Mouse (Mus musculus): ENCODE measurements around the gene Nkx6-2. TPM values are rescaled to one million over a fixed set of nuclear protein-coding genes. Genes with fewer than 3 reads are reported as not detected.

Nkx6-2 gene
- total RNA-seq, 1 experiment from 2014 or later = not detected

DNA sequence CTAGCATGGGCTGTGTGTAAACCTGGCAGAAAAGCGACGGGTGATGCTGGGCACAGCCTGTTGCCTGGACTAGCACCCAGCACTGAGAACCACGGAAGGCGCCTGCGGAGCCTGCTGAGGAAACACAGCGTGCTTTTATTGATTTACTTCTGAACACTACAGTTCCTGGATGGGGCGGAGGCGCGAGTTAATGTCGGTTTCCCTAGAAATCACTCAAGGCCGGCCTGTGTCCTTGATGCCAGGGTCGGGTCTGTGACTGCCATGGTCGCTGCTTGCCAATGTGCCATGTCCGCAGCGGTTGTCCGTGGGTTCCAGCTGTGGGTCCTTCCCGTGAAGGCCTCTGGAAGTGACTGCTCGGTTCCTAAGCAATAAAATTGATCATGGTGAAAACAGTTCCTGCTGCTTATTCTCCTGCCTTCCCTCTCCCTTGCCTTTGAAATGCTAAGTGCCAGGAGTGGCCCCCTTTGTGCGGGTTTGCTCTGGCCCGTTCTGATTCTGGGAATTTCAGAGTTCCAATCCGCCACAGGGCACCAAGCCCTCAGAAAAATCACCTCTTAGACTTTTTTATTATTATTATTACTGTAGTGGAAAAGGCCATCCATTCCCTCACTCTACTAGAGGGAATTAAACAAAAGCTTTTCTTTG is 3.2 kb downstream of the Nkx6-2 start:
- ATAC-seq (replicated peaks in 1 of 2; ENCODE audit: insufficient read depth in 1 of 2, low FRiP score in 2 of 2, low TSS enrichment in 1 of 2, low read depth in 1 of 2, poor library complexity in 2 of 2, severe bottlenecking in 2 of 2) = no peak

DNA sequence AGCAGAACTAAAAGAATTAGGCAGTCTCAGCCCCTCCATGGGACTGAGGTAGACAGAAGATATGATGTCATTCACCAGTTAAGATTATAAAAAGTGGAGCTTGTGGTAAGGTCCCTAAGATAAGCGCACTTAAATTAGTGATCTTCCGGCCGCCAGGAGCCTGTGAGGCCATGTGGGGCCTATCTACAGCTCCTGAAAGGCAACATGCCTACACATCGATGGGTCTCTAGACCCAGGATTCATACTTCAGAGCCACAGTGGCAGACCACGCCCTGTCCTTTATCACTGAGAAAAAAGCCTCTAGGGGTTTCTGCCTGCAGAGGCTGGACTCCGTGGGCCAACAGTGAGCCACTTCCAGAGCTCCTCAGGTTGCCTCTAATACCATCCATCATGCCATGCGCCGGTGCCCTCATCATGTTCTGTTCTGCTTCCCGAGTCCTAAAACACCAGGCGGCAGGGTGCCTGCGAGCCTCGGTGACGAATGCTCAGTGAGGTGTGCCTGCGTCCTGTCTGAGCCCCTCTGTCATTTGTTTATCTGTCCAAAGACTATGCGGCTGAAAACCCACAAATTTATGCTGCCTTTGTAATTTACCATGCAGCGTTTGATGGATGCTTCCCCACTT is 6.4 kb downstream of the Nkx6-2 start:
- ATAC-seq (replicated peaks in 1 of 2; ENCODE audit: insufficient read depth in 1 of 2, low FRiP score in 2 of 2, low TSS enrichment in 1 of 2, low read depth in 1 of 2, poor library complexity in 2 of 2, severe bottlenecking in 2 of 2) = no peak

DNA sequence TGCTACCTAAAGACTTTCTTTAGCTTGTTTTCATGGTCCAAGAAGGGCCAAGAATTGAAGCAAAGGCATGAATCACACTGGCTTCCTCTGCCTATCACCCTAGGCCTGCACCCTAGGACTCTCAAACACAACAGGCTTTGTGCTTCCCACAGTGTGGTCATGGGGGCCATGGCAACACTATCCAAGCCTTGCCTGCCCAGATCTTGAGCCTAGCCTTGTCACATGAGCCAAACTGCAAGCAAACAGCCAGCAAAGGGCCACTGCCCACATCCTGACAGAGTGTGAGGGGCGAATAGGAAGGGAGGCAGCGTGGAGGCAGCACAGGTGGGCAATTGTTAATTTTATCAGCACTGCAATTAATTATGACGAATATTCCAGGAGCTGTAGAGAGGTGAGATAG is 9.9 kb downstream of the Nkx6-2 start:
- ATAC-seq (replicated peaks in 1 of 2; ENCODE audit: insufficient read depth in 1 of 2, low FRiP score in 2 of 2, low TSS enrichment in 1 of 2, low read depth in 1 of 2, poor library complexity in 2 of 2, severe bottlenecking in 2 of 2) = no peak; a peak in 1 of 4 replicates

DNA sequence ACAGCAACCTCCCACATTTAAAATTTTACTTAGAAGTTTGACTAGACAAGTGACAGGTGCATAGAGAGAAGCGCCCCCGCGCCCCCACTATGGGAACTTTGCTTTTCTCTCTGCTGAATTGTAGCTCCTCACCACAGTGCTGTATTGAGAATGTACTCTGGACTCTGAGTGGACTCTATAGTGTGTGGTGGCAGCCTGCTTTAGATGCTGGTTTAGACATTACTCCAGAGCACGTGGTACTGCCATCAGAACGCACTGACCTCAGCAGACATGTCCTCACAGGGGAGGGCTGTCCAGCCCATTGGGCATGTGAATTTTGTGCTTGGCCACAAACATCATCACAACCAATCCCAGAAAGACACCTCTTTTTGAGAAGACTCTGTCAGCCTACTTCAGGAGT is 11.8 kb downstream of the Nkx6-2 start:
- ATAC-seq (replicated peaks in 1 of 2; ENCODE audit: insufficient read depth in 1 of 2, low FRiP score in 2 of 2, low TSS enrichment in 1 of 2, low read depth in 1 of 2, poor library complexity in 2 of 2, severe bottlenecking in 2 of 2) = no peak

DNA sequence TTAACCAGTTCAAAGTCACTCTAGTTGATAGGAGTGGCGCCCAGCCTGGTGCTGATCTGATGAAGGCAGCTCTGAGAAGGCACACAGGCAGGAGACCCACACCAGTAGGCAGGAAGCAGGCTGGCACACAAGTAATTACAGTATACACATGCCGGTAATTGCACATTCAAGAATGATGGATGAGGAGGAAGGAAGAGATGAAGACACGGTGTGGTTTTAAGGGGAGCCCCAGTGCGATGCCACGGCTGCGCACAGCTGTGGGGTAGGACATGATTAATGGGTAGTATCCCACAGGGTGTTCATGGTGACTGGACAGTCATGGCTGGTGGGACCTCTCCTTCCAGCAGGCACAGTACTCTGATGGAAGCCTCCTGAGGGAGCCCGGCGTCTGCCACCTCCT is 16.1 kb downstream of the Nkx6-2 start:
- ATAC-seq (replicated peaks in 1 of 2; ENCODE audit: insufficient read depth in 1 of 2, low FRiP score in 2 of 2, low TSS enrichment in 1 of 2, low read depth in 1 of 2, poor library complexity in 2 of 2, severe bottlenecking in 2 of 2) = peak; percentile 87 to 88

DNA sequence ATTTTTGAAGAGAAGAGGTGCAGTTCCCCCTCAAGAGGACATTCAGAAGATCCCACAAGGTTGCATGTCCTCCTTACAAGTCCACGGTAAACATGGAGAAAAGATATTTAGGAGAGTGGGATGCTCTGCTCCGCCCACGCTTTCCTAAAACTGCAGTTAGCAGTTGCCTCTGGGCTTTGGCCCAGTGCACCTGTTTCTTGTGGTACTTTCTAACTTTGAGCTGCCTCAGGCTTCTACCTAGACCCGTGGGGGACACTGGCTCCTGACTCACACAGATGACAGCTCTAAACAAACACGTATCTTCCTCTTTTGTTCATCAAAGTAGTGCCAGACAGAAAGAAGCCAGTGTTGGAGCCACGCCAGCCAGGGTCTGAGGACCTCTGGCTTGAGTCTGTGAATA is 16.6 kb downstream of the Nkx6-2 start:
- ATAC-seq (replicated peaks in 1 of 2; ENCODE audit: insufficient read depth in 1 of 2, low FRiP score in 2 of 2, low TSS enrichment in 1 of 2, low read depth in 1 of 2, poor library complexity in 2 of 2, severe bottlenecking in 2 of 2) = peak in 1 of 2 experiments; percentile 27; a peak in 2 of 4 replicates

DNA sequence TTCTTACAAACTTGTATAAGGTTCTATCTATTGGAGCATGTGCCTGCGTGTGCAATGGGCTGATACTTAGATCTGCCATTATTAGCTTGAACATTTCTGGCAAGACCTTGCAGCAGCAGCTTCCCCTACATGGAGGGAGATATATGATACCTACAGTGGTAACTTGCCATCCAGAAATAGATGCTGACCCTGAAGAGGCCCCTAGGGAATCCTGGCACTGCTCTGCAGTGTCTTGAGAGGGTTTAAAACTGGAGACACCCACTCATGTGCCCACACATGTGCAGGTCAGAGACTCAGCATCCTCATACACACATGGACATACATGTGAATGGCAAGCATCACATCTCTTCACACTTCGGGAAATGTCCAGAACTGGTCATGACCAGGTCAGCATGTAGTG is 18.4 kb downstream of the Nkx6-2 start:
- ATAC-seq (replicated peaks in 1 of 2; ENCODE audit: insufficient read depth in 1 of 2, low FRiP score in 2 of 2, low TSS enrichment in 1 of 2, low read depth in 1 of 2, poor library complexity in 2 of 2, severe bottlenecking in 2 of 2) = no peak

DNA sequence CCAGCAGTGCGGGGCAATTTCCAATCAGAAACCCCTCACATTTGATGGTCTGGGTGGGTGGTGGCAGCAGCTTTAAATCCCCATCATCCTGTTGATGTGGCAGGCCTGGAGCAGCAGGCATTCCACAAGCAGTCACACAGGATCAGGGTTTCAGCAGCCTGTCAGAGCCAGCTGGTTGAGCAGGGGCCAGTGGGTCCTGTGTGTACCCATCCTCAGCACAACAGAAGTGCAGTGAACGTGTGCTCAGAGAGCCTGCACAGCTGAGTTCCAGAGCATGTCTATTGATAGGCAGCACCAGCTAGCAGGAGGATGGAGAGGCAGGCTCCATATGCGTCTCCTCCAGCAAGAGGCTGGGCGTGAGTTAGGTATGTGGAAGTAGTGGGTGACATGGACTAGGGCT is 19.2 kb downstream of the Nkx6-2 start:
- ATAC-seq (replicated peaks in 1 of 2; ENCODE audit: insufficient read depth in 1 of 2, low FRiP score in 2 of 2, low TSS enrichment in 1 of 2, low read depth in 1 of 2, poor library complexity in 2 of 2, severe bottlenecking in 2 of 2) = no peak

DNA sequence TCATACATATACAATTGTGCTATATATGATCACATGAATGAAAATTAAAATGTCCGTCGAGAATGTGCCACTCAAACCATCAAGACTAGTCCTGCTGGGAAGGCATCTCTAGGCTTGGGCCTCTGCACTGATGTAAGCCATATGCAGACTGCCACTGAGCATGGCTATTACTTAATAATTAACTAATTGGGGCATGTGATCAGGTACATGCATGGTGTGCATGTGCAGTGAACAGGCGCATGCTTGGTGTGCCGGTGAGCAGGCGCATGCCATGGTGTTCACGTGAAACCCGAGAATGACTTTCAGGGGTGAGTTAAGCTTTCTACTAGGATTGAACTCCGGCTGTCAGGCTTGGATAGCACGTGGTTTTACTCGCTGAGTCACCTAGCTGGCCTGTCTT is 22.9 kb downstream of the Nkx6-2 start:
- no peak for ATAC-seq (replicated peaks in 1 of 2; ENCODE audit: insufficient read depth in 1 of 2, low FRiP score in 2 of 2, low TSS enrichment in 1 of 2, low read depth in 1 of 2, poor library complexity in 2 of 2, severe bottlenecking in 2 of 2)

DNA sequence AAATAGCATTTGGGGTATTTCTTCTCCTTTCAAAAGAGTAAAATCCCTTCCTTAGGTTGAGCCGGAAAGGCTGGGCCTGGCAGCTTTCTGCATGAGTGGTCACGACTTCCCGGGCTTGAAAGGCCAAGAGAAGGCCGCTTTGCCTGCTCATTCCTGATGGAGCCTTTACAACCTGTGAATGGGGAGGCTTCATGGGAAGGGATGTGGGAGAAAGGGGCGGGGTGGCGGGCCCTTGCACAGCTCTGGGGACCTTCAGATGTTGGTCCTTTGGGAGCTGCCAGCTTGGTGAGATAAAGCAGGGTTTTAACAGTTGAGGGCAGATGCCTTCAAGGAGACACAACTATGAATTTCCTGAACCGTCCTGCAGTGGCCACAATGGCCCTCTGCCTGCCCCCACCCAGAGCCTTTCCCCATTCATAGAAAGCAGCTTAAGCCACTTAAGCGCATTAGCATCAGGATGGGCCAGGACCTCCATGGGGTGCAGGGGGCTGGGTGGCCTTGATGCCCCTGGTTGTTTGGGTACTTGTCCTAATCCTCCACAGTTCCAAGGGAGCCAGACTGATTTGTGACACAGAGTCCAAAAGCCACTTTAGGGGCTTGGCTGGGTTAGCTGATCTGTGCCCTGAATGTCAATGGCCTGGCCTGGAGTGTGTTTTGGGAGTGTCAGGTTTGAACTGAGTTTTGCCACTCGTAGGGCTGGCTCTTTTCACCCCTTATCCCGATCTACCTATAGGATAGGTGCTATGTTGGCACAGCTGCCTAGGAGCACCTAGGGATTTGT is 25.7 kb downstream of the Nkx6-2 start:
- ATAC-seq (replicated peaks in 1 of 2; ENCODE audit: insufficient read depth in 1 of 2, low FRiP score in 2 of 2, low TSS enrichment in 1 of 2, low read depth in 1 of 2, poor library complexity in 2 of 2, severe bottlenecking in 2 of 2) = no peak

DNA sequence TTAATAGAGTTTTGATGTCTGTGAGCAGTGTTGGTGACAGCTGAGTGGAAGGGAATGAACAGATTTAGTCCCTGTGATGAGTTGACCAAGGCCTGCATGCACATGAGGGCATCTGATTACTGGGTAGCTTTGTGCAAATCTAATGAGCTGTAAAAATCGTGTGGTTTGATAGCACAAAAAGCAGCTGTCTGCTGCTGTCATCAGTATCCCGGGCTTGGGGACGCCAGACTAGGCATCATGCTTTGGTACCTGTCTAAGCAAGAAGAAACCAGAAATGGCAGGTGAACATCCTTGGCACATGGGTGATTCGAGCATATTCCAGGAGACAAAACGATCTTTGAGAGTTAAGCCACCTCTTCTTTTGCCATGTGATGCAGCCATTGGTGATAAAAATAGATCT is 26.3 kb downstream of the Nkx6-2 start:
- no peak for ATAC-seq (replicated peaks in 1 of 2; ENCODE audit: insufficient read depth in 1 of 2, low FRiP score in 2 of 2, low TSS enrichment in 1 of 2, low read depth in 1 of 2, poor library complexity in 2 of 2, severe bottlenecking in 2 of 2)

DNA sequence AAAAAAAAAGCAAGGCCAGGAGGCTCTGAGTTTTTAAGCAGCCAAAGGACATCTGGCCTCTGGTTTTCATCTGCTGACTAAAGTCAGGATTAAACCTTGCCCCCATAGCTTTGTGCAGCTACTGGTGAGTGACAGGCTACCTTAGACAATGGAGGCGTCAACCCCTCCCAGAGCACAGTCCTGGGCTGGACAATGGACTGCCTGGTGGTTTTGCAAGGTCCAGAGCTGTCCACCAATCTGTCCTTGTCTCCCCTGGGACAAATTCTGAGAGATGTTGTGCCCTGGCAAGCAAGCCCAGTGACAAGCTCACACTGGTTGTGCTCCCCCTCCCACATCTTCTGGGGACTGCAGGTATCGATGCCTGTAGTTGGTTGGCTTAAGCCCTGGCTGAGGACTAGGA is 31.1 kb downstream of the Nkx6-2 start:
- no peak for ATAC-seq (replicated peaks in 1 of 2; ENCODE audit: insufficient read depth in 1 of 2, low FRiP score in 2 of 2, low TSS enrichment in 1 of 2, low read depth in 1 of 2, poor library complexity in 2 of 2, severe bottlenecking in 2 of 2)

DNA sequence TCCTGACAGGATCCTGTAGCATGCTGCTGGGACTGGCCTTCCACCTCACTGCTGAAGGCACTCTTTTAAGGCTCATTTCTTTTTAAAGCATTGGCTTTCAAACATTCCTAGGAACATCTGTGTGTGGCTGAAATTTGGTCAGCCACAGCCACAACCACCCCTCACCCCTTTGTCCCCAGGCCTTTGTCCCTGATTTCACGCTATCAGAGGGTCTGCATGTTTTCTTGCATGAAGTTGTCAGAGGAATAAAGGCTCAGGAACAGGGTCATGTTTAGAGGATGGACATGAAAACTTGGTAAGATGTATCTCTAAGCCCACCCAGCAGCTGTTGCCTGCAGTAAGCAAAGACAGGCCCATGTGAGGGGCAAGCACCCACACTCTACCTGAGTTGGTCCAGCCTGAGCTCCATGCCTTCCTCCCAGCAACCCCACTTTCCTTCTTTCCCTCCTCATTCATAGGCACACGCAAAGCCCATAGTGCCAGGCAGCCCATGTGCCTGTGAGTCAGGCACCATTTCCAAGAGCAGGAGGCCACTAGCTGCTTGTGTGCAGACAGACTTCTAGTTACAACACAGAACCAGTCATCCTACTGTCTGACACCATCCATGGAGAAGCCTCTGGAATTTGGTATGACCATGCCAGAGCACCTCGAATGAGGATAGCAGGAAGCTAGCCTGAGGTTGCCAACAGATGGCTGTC is 32.4 kb downstream of the Nkx6-2 start:
- no peak for ATAC-seq (replicated peaks in 1 of 2; ENCODE audit: insufficient read depth in 1 of 2, low FRiP score in 2 of 2, low TSS enrichment in 1 of 2, low read depth in 1 of 2, poor library complexity in 2 of 2, severe bottlenecking in 2 of 2)

DNA sequence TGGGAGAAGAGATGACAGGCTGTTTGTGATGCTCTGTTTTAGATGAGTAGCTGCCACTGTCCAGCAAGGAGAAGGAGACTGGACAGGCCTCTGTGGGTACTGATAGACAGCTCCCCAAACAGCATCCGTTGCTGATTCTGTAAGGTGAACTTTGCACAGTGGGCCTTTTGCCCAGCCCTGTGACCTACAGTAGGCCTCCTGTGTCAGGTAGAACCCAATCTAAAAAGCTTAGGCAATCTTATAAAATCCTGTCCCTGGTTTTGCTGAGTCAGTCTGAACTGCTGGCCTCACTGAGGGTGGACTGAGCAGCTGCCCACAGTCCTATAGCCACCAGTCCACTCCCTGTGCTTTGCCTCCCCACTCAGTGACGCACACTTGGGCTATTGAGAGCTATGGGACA is 35.3 kb downstream of the Nkx6-2 start:
- no peak for ATAC-seq (replicated peaks in 1 of 2; ENCODE audit: insufficient read depth in 1 of 2, low FRiP score in 2 of 2, low TSS enrichment in 1 of 2, low read depth in 1 of 2, poor library complexity in 2 of 2, severe bottlenecking in 2 of 2)

DNA sequence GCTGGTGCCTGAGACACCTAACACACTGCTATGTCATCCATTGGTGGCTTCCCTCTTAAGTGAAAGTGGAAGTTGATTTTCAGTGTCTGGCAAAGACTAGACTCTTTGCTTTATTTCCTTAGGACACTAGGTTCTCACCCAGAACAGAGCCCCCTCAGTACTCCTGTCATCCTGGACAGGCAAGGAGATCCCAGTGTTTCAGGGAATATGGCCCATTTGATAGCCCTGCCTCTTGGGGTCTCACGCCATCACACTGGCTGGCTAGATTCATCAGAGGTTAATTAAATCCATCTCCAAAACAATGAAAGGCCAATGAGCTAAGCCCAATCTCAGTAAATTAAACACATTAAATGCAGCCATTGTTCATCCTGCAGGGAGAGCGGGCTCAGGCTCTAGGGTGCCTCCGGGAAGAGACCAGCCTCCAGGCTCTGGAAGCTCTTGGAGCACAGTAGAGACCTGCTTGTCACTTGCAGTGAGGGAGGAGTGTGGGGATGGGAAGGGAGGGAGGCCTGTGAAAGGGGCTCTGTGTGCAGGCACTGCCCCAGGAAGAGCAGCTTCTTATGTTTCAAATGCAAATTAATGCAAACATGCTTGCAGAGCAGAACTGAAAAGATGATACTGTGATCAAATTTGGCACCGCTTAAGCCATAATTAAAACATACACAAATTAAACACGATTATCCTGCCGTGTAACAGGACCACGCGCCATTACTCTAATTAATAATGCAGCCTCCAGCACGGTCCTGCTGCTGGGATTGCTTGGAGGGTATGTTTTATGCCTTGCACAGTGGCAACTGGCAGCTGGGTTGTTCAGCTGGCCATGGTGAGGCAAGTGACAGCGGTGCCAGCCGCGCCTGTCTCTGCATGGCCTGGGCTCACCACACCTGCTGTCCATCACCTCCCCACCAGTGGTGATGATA is 37.6 kb downstream of the Nkx6-2 start:
- no peak for ATAC-seq (replicated peaks in 1 of 2; ENCODE audit: insufficient read depth in 1 of 2, low FRiP score in 2 of 2, low TSS enrichment in 1 of 2, low read depth in 1 of 2, poor library complexity in 2 of 2, severe bottlenecking in 2 of 2)

DNA sequence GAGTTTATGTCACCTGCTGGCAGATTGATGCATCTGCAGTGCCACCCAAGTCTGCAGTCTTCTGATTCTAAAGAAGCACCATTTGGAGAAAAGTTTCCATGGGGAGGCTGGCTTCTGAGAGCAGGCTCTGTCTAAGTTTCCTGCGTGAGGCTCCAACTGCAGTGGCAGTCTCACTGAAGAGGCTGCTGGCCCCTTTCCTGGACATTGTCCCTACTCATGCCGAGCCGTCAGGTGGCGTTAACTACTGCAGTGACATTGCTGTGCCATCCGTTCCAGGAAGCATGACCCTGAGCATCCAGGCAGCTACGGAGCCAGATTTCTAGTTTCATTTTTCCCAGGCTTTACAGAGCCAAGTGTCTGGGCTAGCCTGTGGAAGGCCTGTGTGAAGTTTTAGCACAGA is 41.2 kb downstream of the Nkx6-2 start:
- no peak for ATAC-seq (replicated peaks in 1 of 2; ENCODE audit: insufficient read depth in 1 of 2, low FRiP score in 2 of 2, low TSS enrichment in 1 of 2, low read depth in 1 of 2, poor library complexity in 2 of 2, severe bottlenecking in 2 of 2)

DNA sequence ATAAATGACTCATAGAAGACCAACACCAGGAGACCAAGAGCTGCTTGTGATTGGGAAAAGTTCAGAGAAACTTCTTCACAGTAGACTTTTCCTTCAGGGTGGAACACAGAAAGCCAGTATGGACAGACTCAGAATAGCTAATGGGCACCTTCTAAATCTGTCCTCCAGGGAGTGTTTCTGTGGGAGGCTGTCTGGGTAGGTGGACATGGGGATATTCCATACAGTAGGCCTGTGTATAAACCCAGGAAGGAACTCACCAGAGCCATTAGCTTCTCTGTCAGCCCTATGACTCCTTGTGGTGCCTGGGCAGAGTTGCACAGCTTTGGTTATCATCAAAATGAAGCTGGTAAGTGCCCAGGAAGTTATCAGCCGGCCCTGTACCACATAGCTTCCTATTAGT is 42.0 kb downstream of the Nkx6-2 start:
- ATAC-seq (replicated peaks in 1 of 2; ENCODE audit: insufficient read depth in 1 of 2, low FRiP score in 2 of 2, low TSS enrichment in 1 of 2, low read depth in 1 of 2, poor library complexity in 2 of 2, severe bottlenecking in 2 of 2) = no peak
